Mouse (Mus musculus) stomach, embryonic 14.5 days (tissue): ENCODE measurements around the gene Accsl. TPM values are rescaled to one million over a fixed set of nuclear protein-coding genes. Genes with fewer than 3 reads are reported as not detected.
A peak's percentile ranks its signal among the peaks of the same experiment; 100 is the strongest.

ENCODE experiments used
- ATAC-seq: fragments of 200-750 bp; cut with Nextera tagmentation; 2 replicates; pipeline ENCODE4 v1.8.0; 2017; ENCODE audit warnings: low read depth, moderate TSS enrichment; ENCODE audit not compliant: insufficient number of reproducible peaks, insufficient read depth, low FRiP score
- H3K27ac ChIP-seq: fragments of 300-500 bp; sonication (generic); 2 replicates; pipeline ENCODE4 v1.5.1; 2014; ENCODE audit warnings: mild to moderate bottlenecking, low read length, moderate library complexity, mixed read lengths
- H3K27me3 ChIP-seq: fragments of 300-500 bp; sonication (generic); 2 replicates; pipeline ENCODE4 v1.6.1; 2014; ENCODE audit warnings: low read length, control low read depth, mixed read lengths; ENCODE audit not compliant: control insufficient read depth, insufficient read depth
- H3K36me3 ChIP-seq: fragments of 300-500 bp; sonication (generic); 2 replicates; pipeline ENCODE4 v1.6.1; 2014; ENCODE audit warnings: mild to moderate bottlenecking, control low read depth, low read length, moderate library complexity, mixed read lengths; ENCODE audit not compliant: control insufficient read depth, insufficient read depth
- H3K4me1 ChIP-seq: fragments of 300-500 bp; sonication (generic); 2 replicates; pipeline ENCODE4 v1.6.1; 2014; ENCODE audit warnings: low read length, control low read depth, mixed read lengths; ENCODE audit not compliant: control insufficient read depth, insufficient read depth
- H3K4me2 ChIP-seq: fragments of 300-500 bp; sonication (generic); replicated peaks from 2 replicates; pipeline ENCODE4 v1.6.1; 2014; ENCODE audit warnings: low read depth, low read length, control low read depth
- H3K4me3 ChIP-seq: fragments of 300-500 bp; sonication (generic); 2 replicates; pipeline ENCODE4 v1.5.1; 2014; ENCODE audit warnings: low read depth, low read length, control low read depth
- H3K9ac ChIP-seq: fragments of 300-500 bp; sonication (generic); replicated peaks from 2 replicates; pipeline ENCODE4 v1.6.1; 2014; ENCODE audit warnings: low read depth, mild to moderate bottlenecking, control low read depth, low read length, moderate library complexity, mixed read lengths
- H3K9me3 ChIP-seq: fragments of 300-500 bp; sonication (generic); 2 replicates; pipeline ENCODE4 v1.6.1; 2016; ENCODE audit warnings: low read depth, low read length, control low read depth; ENCODE audit not compliant: control insufficient read depth
- WGBS: fragments of 180-500 bp; shearing (Covaris S2); extraction: QIAGEN DNeasy Blood & Tissue Kit; methylation state at CpG from one replicate; pipeline ENCODE4 v1.1.7; 2014; 5-methylcytosine and 5-hydroxymethylcytosine counted together
- polyA plus RNA-seq: library from polyadenylated mRNA; unstranded; fragments of >200 nt; fragmentation: Nextera tagmentation; extraction: Ambion mirVana; gene quantifications from 2 replicates; pipeline ENCODE4 v1.2.1, GENCODE M21; 2014

Gene Accsl
- polyA plus RNA-seq, 1 experiment from 2014 or later: 0.51 TPM

- Histone ChIP-seq H3K4me3 (no peak overlapping the region), H3K27me3 (no peaks in the 10 kb centered on the region), H3K4me1 (no peaks in the 10 kb centered on the region), H3K9ac (no peak overlapping the region), H3K4me2 (no peak overlapping the region), H3K27ac (no peak overlapping the region), H3K9me3 (no peaks in the 10 kb centered on the region), H3K36me3 (peaks cover 12% of the 10 kb centered on the region)
- 92% methylated on average over 3 of the region's 3 CpGs for WGBS
- ATAC-seq: no peak
These were observed 27.6 kb downstream of the Accsl start for GRCm38 (mm10) chr2:93841349-93841748.

GRCm38 (mm10) chr2:93840109-93840508 lies 28.8 kb downstream of the Accsl start:
- no peak overlapping the region for H3K4me2 ChIP-seq
- H3K9me3 ChIP-seq: no peaks in the 10 kb centered on the region
- WGBS: 81% methylated on average over 6 of the region's 6 CpGs
- no peak overlapping the region for H3K27ac ChIP-seq
- H3K9ac ChIP-seq: no peak overlapping the region
- H3K4me1 ChIP-seq: no peaks in the 10 kb centered on the region
- no peak for ATAC-seq
- H3K27me3 ChIP-seq: no peaks in the 10 kb centered on the region
- peaks cover 12% of the 10 kb centered on the region for H3K36me3 ChIP-seq
- no peak overlapping the region for H3K4me3 ChIP-seq

- no peak overlapping the region for H3K9ac ChIP-seq
- no peak overlapping the region for H3K27ac ChIP-seq
- H3K27me3 ChIP-seq: no peaks in the 10 kb centered on the region
- H3K36me3 ChIP-seq: peaks cover 7% of the 10 kb centered on the region; the same call in 1 of the 2 replicates
- H3K4me3 ChIP-seq: no peak overlapping the region
- no peaks in the 10 kb centered on the region for H3K4me1 ChIP-seq
- no peak overlapping the region for H3K4me2 ChIP-seq
- H3K9me3 ChIP-seq: no peaks in the 10 kb centered on the region
- ATAC-seq: no peak
- 91% methylated on average over 4 of the region's 4 CpGs for WGBS
These were observed 30.0 kb downstream of the Accsl start for GRCm38 (mm10) chr2:93838931-93839330.

- H3K4me3 ChIP-seq: no peak overlapping the region
- 68% methylated on average over 13 of the region's 13 CpGs for WGBS
- no peaks in the 10 kb centered on the region; the same call in 1 of the 2 replicates for H3K36me3 ChIP-seq
- ATAC-seq: no peak
- no peaks in the 10 kb centered on the region for H3K27me3 ChIP-seq
- H3K4me2 ChIP-seq: no peak overlapping the region
- no peaks in the 10 kb centered on the region for H3K4me1 ChIP-seq
- no peaks in the 10 kb centered on the region for H3K9me3 ChIP-seq
- H3K27ac ChIP-seq: no peak overlapping the region
- no peak overlapping the region for H3K9ac ChIP-seq
These were observed 32.6 kb downstream of the Accsl start for GRCm38 (mm10) chr2:93836232-93836785.

- no peaks in the 10 kb centered on the region; the same call in 1 of the 2 replicates for H3K36me3 ChIP-seq
- no peaks in the 10 kb centered on the region for H3K9me3 ChIP-seq
- no peaks in the 10 kb centered on the region for H3K27me3 ChIP-seq
- no peak for ATAC-seq
- no peak overlapping the region for H3K4me3 ChIP-seq
- H3K27ac ChIP-seq: no peak overlapping the region
- WGBS: 72% methylated on average over 11 of the region's 11 CpGs
- H3K4me1 ChIP-seq: no peaks in the 10 kb centered on the region
- no peak overlapping the region for H3K9ac ChIP-seq
- H3K4me2 ChIP-seq: no peak overlapping the region
These were observed 33.4 kb downstream of the Accsl start for GRCm38 (mm10) chr2:93835596-93835995.

DNA sequence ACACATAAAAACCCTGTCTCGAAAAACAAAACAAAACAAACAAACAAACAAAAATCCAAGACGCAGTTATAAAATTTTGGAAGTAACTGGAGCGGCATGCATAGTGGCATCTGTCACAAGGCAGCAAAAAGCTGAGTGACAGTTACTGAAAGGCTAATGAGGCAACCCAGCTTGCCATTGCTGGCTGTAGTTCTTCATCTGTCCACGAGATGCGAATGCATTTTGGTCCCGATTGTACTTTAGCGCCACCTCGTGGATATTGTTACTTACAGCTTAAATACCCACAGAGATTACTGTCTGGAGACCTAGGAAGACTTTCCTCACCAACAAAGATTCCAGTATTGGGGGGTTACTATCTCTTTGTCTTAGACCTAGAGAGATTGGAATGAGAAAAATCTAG lies 45.4 kb downstream of the Accsl start:
- Histone ChIP-seq H3K27me3 (no peaks in the 10 kb centered on the region), H3K9ac (no peak overlapping the region), H3K4me1 (peaks cover 7% of the 10 kb centered on the region; the same call in 1 of the 2 replicates), H3K4me3 (no peak overlapping the region), H3K36me3 (peaks cover 2% of the 10 kb centered on the region; the same call in 1 of the 2 replicates), H3K27ac (no peak overlapping the region), H3K4me2 (no peak overlapping the region), H3K9me3 (no peaks in the 10 kb centered on the region)
- ATAC-seq: no peak
- WGBS: 25% methylated on average over 8 of the region's 8 CpGs

DNA sequence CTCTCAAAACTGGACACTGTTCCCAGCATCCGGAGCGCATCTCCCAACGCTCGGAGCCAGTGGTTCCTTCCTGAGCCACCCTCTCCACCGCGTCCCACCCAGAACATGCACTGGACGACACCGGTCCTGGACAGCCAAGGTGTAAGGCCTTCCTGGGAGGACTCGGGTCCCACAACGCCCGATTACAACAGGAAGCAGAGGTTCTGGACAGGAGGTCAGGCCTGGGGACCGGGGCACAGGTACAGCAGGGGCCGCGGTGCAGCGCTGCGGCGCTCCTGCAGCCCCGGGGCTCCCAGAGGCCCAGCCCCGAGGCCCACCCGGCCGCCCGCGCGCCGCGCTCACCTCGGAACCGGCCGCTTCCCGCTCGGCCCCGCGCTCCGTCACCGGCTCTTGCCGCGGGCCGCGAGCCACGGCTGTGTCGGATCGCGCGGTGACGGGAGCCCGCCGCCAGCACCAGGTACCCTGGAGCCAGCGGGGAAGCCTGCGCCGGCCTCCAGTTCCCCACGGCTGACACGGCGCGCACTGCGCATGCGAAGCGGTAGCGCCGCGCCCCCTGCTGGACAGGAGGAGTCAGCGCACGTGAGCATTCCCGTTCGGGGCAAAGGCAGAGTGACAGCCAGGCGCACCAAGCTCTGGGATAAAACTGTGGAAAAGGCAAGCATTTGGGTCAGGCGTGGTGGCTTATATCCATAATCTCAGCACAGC lies 46.8 kb downstream of the Accsl start, which contains the start of gene Ext2:
Gene Ext2 (minus strand): TSS at position 524 of the 705 bp plus-strand sequence.
- H3K27me3 ChIP-seq: no peaks in the 10 kb centered on the region
- peak; percentile 91 for ATAC-seq
- peak within 1 kb of the TSS; percentile 85 for H3K4me2 ChIP-seq
- H3K4me1 ChIP-seq: peaks cover 7% of the 10 kb centered on the region; the same call in 1 of the 2 replicates
- WGBS: under 1% methylated on average over 66 of the region's 66 CpGs
- H3K27ac ChIP-seq: no peak within 1 kb of the TSS
- H3K4me3 ChIP-seq: peak within 1 kb of the TSS; percentile 91
- H3K9me3 ChIP-seq: no peaks in the 10 kb centered on the region
- peaks cover 4% of the 10 kb centered on the region; the same call in 1 of the 2 replicates for H3K36me3 ChIP-seq
- peak within 1 kb of the TSS; percentile 89 for H3K9ac ChIP-seq

GRCm38 (mm10) chr2:93817791-93818190 lies 51.2 kb downstream of the Accsl start:
- Histone ChIP-seq H3K4me1 (peaks cover 7% of the 10 kb centered on the region; the same call in 1 of the 2 replicates), H3K9me3 (no peaks in the 10 kb centered on the region), H3K9ac (no peak overlapping the region), H3K4me3 (no peak overlapping the region), H3K4me2 (no peak overlapping the region), H3K36me3 (peaks cover 11% of the 10 kb centered on the region), H3K27ac (no peak overlapping the region), H3K27me3 (no peaks in the 10 kb centered on the region)
- WGBS: 97% methylated on average over 5 of the region's 5 CpGs
- no peak for ATAC-seq
